Mouse (Mus musculus) neural tube, embryonic 11.5 days (tissue): ENCODE results near the gene Dlg3. TPM values are rescaled to one million over a fixed set of nuclear protein-coding genes. Genes with fewer than 3 reads are reported as not detected.

Experiments
- polyA plus RNA-seq: library from polyadenylated mRNA; unstranded; fragments of >200 nt; fragmentation: Nextera tagmentation; extraction: Ambion mirVana; gene quantifications from 2 replicates; pipeline ENCODE4 v1.2.1, GENCODE M21; 2014

The Dlg3 gene
- polyA plus RNA-seq, 1 experiment from 2014 or later, result 5.1 TPM

Other genes with a start within 250 kb of the Dlg3 start
- not detected in 2 replicates for gene Dgat2l6, start 242.9 kb upstream of the Dlg3 start, polyA plus RNA-seq
- gene Awat1, start 195.5 kb upstream of the Dlg3 start, polyA plus RNA-seq, result not detected in 2 replicates
- not detected in 2 replicates for gene P2ry4, start 172.9 kb upstream of the Dlg3 start, polyA plus RNA-seq
- not detected in 2 replicates for gene Arr3, start 162.2 kb upstream of the Dlg3 start, polyA plus RNA-seq
- 42.1 and 42.3 TPM in 2 replicates for gene Kif4, start 142.0 kb upstream of the Dlg3 start, polyA plus RNA-seq
- 130 and 134 TPM in 2 replicates for gene Pdzd11, start 141.2 kb upstream of the Dlg3 start, polyA plus RNA-seq
- gene Gdpd2, start 37.8 kb upstream of the Dlg3 start, polyA plus RNA-seq, result 7.0 and 8.0 TPM in 2 replicates